Mouse (Mus musculus) neural tube, embryonic 11.5 days (tissue): ENCODE measurements around the gene Prss21. TPM values are rescaled to one million over a fixed set of nuclear protein-coding genes. Genes with fewer than 3 reads are reported as not detected.

Experiments
- ATAC-seq: fragments of 200-750 bp; cut with Nextera tagmentation; 2 replicates; pipeline ENCODE4 v1.8.0; 2017; ENCODE audit warnings: moderate number of reproducible peaks, mild to moderate bottlenecking, moderate TSS enrichment, moderate library complexity; ENCODE audit not compliant: insufficient read depth, low FRiP score, low TSS enrichment
- DNase-seq: peaks from one replicate; pipeline ENCODE4 v3.0.0-alpha.2; 2015; ENCODE audit warnings: low spot score
- H3K27ac ChIP-seq: fragments of 300-500 bp; sonication (generic); 2 replicates; pipeline ENCODE4 v1.5.1; 2014; ENCODE audit warnings: low read depth, mild to moderate bottlenecking, low read length
- H3K27me3 ChIP-seq: fragments of 300-500 bp; sonication (generic); 2 replicates; pipeline ENCODE4 v1.6.1; 2014; ENCODE audit warnings: mild to moderate bottlenecking, low read length, mixed read lengths; ENCODE audit not compliant: control insufficient read depth, insufficient read depth
- H3K36me3 ChIP-seq: fragments of 300-500 bp; sonication (generic); 2 replicates; pipeline ENCODE4 v1.6.1; 2014; ENCODE audit warnings: mild to moderate bottlenecking, low read length, moderate library complexity, mixed read lengths; ENCODE audit not compliant: control insufficient read depth, insufficient read depth
- H3K4me1 ChIP-seq: fragments of 300-500 bp; sonication (generic); 2 replicates; pipeline ENCODE4 v1.6.1; 2014; ENCODE audit warnings: low read length, mixed read lengths; ENCODE audit not compliant: control insufficient read depth, insufficient read depth
- H3K4me2 ChIP-seq: fragments of 300-500 bp; sonication (generic); 2 replicates; pipeline ENCODE4 v1.6.1; 2014; ENCODE audit warnings: low read depth, mild to moderate bottlenecking, moderate library complexity
- H3K4me3 ChIP-seq: fragments of 300-500 bp; sonication (generic); 2 replicates; pipeline ENCODE4 v1.5.1; 2014; ENCODE audit warnings: low read depth, low read length
- H3K9ac ChIP-seq: fragments of 300-500 bp; sonication (generic); 2 replicates; pipeline ENCODE4 v1.6.1; 2014; ENCODE audit warnings: mild to moderate bottlenecking, low read length
- H3K9me3 ChIP-seq: fragments of 300-500 bp; sonication (generic); 2 replicates; pipeline ENCODE4 v1.6.1; 2016; ENCODE audit warnings: low read length; ENCODE audit not compliant: control insufficient read depth
- WGBS: fragments of 180-500 bp; shearing (Covaris S2); extraction: QIAGEN DNeasy Blood & Tissue Kit; methylation state at CpG from one replicate; pipeline ENCODE4 v1.1.7; 2014; 5-methylcytosine and 5-hydroxymethylcytosine counted together
- polyA plus RNA-seq: library from polyadenylated mRNA; unstranded; fragments of >200 nt; fragmentation: Nextera tagmentation; extraction: Ambion mirVana; gene quantifications from 2 replicates; pipeline ENCODE4 v1.2.1, GENCODE M21; 2014

Prss21 gene
- not detected in 2 replicates for polyA plus RNA-seq

DNA sequence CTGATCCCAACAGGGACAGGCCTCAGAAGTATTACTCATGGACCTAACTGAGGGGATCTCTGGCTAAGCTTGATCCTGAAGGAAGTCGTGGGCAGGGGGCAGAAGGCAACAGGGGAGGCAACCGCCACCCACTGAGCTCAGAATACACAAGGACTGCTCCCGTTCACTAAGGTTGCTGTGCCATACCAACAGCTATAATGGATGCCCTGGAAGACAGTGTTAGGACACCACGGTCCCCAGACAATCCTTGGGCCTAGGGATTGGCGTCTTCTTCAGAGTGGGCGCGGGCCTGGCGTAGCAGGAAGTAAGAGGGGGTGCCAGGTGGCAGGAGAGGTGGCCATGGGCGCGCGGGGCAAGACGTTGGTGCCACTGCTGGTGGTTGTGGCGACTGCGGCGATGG lies at the start of gene Prss21:
Prss21 (plus strand) TSS at position 301 of the 400 bp plus-strand sequence.
- no peaks in the 10 kb centered on the region for H3K9me3 ChIP-seq
- no peak within 1 kb of the TSS for H3K27ac ChIP-seq
- no peaks in the 10 kb centered on the region for H3K36me3 ChIP-seq
- H3K4me2 ChIP-seq = no peak within 1 kb of the TSS
- no peaks in the 10 kb centered on the region for H3K27me3 ChIP-seq
- H3K9ac ChIP-seq = no peak within 1 kb of the TSS
- 79% methylated on average over 15 of the region's 15 CpGs for WGBS
- ATAC-seq (no peak), DNase-seq (no peak)
- no peak within 1 kb of the TSS; the same call in 1 of the 2 replicates for H3K4me3 ChIP-seq
- H3K4me1 ChIP-seq = no peaks in the 10 kb centered on the region

DNA sequence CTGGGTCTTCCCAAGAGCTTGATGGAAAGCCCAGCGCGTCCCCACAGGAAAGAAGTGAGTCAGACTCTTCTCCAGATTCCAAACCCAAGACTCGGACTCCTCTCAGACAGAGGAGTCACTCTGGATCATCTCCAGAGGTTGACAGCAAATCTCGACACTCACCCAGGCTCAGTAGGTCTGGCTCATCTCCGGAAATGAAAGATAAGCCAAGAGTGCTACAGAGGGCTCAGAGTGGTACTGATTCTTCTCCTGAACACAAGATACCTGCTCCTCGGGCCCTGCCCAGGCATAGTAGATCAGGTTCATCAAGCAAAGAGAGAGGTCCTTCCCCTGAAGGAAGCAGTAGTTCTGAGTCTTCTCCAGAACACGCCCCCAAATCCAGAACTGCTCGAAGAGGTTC lies 49.3 kb upstream of the Prss21 start:
- Histone ChIP-seq H3K4me3 (no peak overlapping the region), H3K36me3 (peaks cover 88% of the 10 kb centered on the region), H3K4me2 (no peak overlapping the region), H3K27me3 (no peaks in the 10 kb centered on the region), H3K9ac (no peak overlapping the region), H3K9me3 (peaks cover 11% of the 10 kb centered on the region), H3K27ac (no peak overlapping the region), H3K4me1 (no peaks in the 10 kb centered on the region)
- 98% methylated on average over 8 of the region's 8 CpGs for WGBS
- DNase-seq (no peak), ATAC-seq (no peak)

GRCm38 (mm10) chr17:23819235-23819634 lies 48.6 kb upstream of the Prss21 start:
- H3K4me1 ChIP-seq = no peaks in the 10 kb centered on the region
- ATAC-seq = no peak
- H3K9me3 ChIP-seq = peaks cover 11% of the 10 kb centered on the region
- no peaks in the 10 kb centered on the region for H3K27me3 ChIP-seq
- H3K4me2 ChIP-seq = no peak overlapping the region
- 98% methylated on average over 25 of the region's 25 CpGs for WGBS
- H3K27ac ChIP-seq = no peak overlapping the region
- peaks cover 88% of the 10 kb centered on the region for H3K36me3 ChIP-seq
- H3K9ac ChIP-seq = no peak overlapping the region
- H3K4me3 ChIP-seq = no peak overlapping the region
- DNase-seq = no peak

DNA sequence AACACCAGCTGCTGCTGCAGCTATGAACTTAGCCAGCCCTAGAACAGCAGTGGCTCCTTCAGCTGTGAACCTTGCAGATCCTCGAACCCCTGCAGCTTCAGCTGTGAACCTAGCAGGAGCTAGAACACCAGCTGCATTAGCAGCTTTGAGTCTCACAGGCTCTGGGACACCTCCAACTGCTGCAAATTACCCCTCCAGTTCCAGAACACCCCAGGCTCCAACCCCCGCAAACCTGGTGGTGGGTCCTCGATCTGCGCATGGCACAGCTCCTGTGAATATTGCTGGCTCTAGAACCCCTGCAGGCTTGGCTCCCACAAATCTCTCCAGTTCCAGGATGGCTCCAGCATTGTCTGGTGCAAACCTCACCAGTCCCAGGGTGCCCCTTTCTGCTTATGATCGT lies 47.1 kb upstream of the Prss21 start:
- H3K27me3 ChIP-seq = no peaks in the 10 kb centered on the region
- no peak overlapping the region for H3K27ac ChIP-seq
- DNase-seq (no peak), ATAC-seq (no peak)
- H3K9ac ChIP-seq = no peak overlapping the region
- H3K36me3 ChIP-seq = peaks cover 86% of the 10 kb centered on the region
- no peaks in the 10 kb centered on the region for H3K4me1 ChIP-seq
- no peak overlapping the region for H3K4me3 ChIP-seq
- peaks cover 11% of the 10 kb centered on the region for H3K9me3 ChIP-seq
- H3K4me2 ChIP-seq = no peak overlapping the region
- WGBS = 95% methylated on average over 5 of the region's 5 CpGs

- no peak overlapping the region for H3K27ac ChIP-seq
- no peak overlapping the region for H3K4me2 ChIP-seq
- H3K4me3 ChIP-seq = no peak overlapping the region
- peaks cover 79% of the 10 kb centered on the region for H3K36me3 ChIP-seq
- no peak for DNase-seq
- ATAC-seq = no peak
- WGBS = 85% methylated on average over 6 of the region's 6 CpGs
- no peak overlapping the region for H3K9ac ChIP-seq
- no peaks in the 10 kb centered on the region for H3K4me1 ChIP-seq
- peaks cover 11% of the 10 kb centered on the region for H3K9me3 ChIP-seq
- no peaks in the 10 kb centered on the region for H3K27me3 ChIP-seq
Measured at GRCm38 (mm10) chr17:23822094-23822493, 45.8 kb upstream of the Prss21 start.

DNA sequence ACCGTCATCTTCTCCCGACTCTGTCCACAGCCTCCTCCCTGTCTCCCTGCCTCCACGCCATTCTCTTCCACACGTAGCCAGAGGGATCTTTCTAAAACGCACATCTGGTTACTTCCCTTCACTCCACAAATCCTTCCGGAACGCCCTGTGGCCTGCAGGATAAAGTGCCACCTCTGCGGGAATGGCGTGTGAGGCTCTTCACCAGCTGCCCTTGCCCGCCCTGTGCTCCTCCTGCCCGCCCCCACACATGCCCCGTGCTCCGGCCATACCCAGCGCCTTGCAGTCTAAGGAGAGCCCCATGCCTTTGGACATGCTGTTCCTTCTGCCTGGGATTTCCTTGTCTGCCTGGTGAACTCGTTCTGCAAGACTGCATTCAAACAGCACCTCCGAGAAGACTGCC lies 44.8 kb upstream of the Prss21 start:
- H3K27me3 ChIP-seq = no peaks in the 10 kb centered on the region
- H3K36me3 ChIP-seq = peaks cover 70% of the 10 kb centered on the region
- WGBS = 88% methylated on average over 16 of the region's 16 CpGs
- peaks cover 8% of the 10 kb centered on the region for H3K4me1 ChIP-seq
- DNase-seq (no peak), ATAC-seq (no peak)
- H3K27ac ChIP-seq = no peak overlapping the region
- H3K4me3 ChIP-seq = no peak overlapping the region
- no peak overlapping the region for H3K9ac ChIP-seq
- peaks cover 11% of the 10 kb centered on the region for H3K9me3 ChIP-seq
- no peak overlapping the region for H3K4me2 ChIP-seq

GRCm38 (mm10) chr17:23823614-23824013 lies 44.2 kb upstream of the Prss21 start:
- Histone ChIP-seq H3K4me2 (no peak overlapping the region), H3K4me3 (no peak overlapping the region), H3K36me3 (peaks cover 64% of the 10 kb centered on the region), H3K9me3 (peaks cover 6% of the 10 kb centered on the region), H3K9ac (no peak overlapping the region), H3K27me3 (no peaks in the 10 kb centered on the region), H3K4me1 (peaks cover 10% of the 10 kb centered on the region), H3K27ac (no peak overlapping the region)
- no peak for ATAC-seq
- WGBS = 92% methylated on average over 12 of the region's 12 CpGs
- no peak for DNase-seq

- H3K27me3 ChIP-seq = no peaks in the 10 kb centered on the region
- no peak overlapping the region for H3K4me3 ChIP-seq
- peaks cover 44% of the 10 kb centered on the region for H3K36me3 ChIP-seq
- no peak for ATAC-seq
- no peak overlapping the region for H3K4me2 ChIP-seq
- 96% methylated on average over 4 of the region's 4 CpGs for WGBS
- no peak overlapping the region for H3K9ac ChIP-seq
- DNase-seq = no peak
- H3K4me1 ChIP-seq = peaks cover 13% of the 10 kb centered on the region
- no peak overlapping the region for H3K27ac ChIP-seq
- H3K9me3 ChIP-seq = no peaks in the 10 kb centered on the region
Measured at GRCm38 (mm10) chr17:23825591-23825990, 42.3 kb upstream of the Prss21 start.

GRCm38 (mm10) chr17:23828271-23829001 lies 39.4 kb upstream of the Prss21 start:
- DNase-seq (peak; percentile 69), ATAC-seq (peak; percentile 80)
- H3K4me2 ChIP-seq = peak overlapping the region; percentile 83
- H3K4me3 ChIP-seq = peak overlapping the region; percentile 81
- under 1% methylated on average over 43 of the region's 47 CpGs for WGBS
- H3K36me3 ChIP-seq = peaks cover 24% of the 10 kb centered on the region
- H3K9me3 ChIP-seq = no peaks in the 10 kb centered on the region
- H3K27ac ChIP-seq = peak overlapping the region; percentile 89
- no peaks in the 10 kb centered on the region for H3K27me3 ChIP-seq
- H3K9ac ChIP-seq = peak overlapping the region; percentile 68
- peaks cover 13% of the 10 kb centered on the region for H3K4me1 ChIP-seq
